Mouse (Mus musculus) kidney, adult 2 months (tissue): ENCODE results near the gene Hoxa11.

Experiments
- CTCF ChIP-seq: fragments of 200-500 bp; conservative IDR thresholded peaks from 2 replicates; pipeline ENCODE4 v1.5.1; 2011; ENCODE audit warnings: low read depth, mild to moderate bottlenecking, control low read depth, low read length, moderate library complexity, mixed read lengths; ENCODE audit not compliant: insufficient read depth, insufficient read length
- POLR2A ChIP-seq: fragments of 200-500 bp; IDR thresholded peaks from one replicate; pipeline ENCODE4 v1.6.1; 2011; ENCODE audit warnings: low read depth, low read length, control low read depth

DNA sequence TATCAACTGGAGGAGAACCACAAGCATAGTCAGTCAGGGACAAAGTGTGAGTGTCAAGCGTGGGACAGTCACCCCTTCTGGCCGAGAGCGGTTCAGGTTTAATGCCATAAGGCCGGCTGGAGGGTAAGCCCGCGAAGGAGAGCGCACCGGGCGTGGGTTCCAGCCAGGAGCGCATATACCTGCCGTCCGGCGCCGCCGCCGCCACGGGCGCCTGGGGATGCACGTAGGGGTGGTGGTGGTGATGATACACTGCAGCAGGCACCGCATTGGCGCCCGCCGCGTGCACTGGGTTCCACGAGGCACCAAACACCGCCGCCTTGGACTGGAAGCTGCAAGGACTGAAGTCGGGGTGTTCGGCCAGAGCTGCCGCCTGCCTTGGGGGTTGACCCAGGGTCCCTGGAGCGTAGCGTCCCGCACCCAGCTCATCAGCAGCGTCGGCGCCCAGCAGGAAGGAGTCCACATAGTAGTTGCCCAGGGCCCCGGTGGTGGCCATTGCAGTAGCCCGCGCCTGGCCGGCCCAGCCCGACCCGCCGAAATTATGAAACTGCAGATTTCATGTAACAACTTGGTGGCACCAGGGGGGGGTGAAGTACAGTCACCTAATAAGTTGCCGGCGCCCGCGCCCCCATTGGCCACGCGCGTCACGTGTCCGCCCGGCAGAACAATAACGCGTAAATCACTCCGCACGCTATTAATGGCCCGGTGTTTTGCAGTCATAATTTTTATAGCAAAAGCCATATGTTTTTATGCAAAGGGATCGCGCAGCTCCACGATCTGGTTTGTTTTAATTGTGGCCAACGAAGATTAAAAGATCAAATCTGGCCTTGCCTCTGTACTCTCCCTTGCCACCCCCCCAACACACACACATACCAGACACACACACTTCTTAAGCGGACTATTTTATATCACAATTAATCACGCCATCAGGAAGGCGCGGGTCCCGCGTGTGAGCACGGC, 19.7 kb downstream of the Hoxa11 start:
- no peak for TF ChIP-seq CTCF
- no peak for TF ChIP-seq POLR2A
